Mouse (Mus musculus) brain, adult 2 months (tissue): Measurements from ENCODE around the gene Slc25a20.
A peak's percentile ranks its signal among the peaks of the same experiment; 100 is the strongest.

ENCODE experiments used
- DNase-seq: peaks from one replicate; pipeline ENCODE4 v3.0.0; 2011; ENCODE audit warnings: low read depth, low spot score

Gene Slc25a20

GRCm38 (mm10) chr9:108686475-108686887 is 24.6 kb downstream of the Slc25a20 start:
- DNase-seq, result peak; percentile 24

GRCm38 (mm10) chr9:108687181-108687580 is 25.3 kb downstream of the Slc25a20 start:
- no peak for DNase-seq

GRCm38 (mm10) chr9:108687686-108688085 is 25.8 kb downstream of the Slc25a20 start:
- no peak for DNase-seq

GRCm38 (mm10) chr9:108688451-108688850 is 26.6 kb downstream of the Slc25a20 start:
- DNase-seq, result no peak

- peak; percentile 28 for DNase-seq
These were observed 27.2 kb downstream of the Slc25a20 start, which contains the start of gene Prkar2a for GRCm38 (mm10) chr9:108689106-108689505. TSS of gene Prkar2a (plus strand) at chr9:108689314.

GRCm38 (mm10) chr9:108689993-108690392 is 28.1 kb downstream of the Slc25a20 start:
- DNase-seq, result no peak

- DNase-seq, result no peak
These were observed 29.0 kb downstream of the Slc25a20 start for GRCm38 (mm10) chr9:108690914-108691313.

GRCm38 (mm10) chr9:108691371-108691770 is 29.5 kb downstream of the Slc25a20 start:
- DNase-seq, result peak; percentile 34

GRCm38 (mm10) chr9:108691846-108692225 is 29.9 kb downstream of the Slc25a20 start:
- DNase-seq, result peak; percentile 95

- DNase-seq, result peak; percentile 90
These were observed 30.5 kb downstream of the Slc25a20 start for GRCm38 (mm10) chr9:108692226-108693041.

- no peak for DNase-seq
These were observed 32.1 kb downstream of the Slc25a20 start for GRCm38 (mm10) chr9:108693946-108694345.

GRCm38 (mm10) chr9:108694533-108694932 is 32.6 kb downstream of the Slc25a20 start:
- DNase-seq, result no peak

GRCm38 (mm10) chr9:108702476-108702875 is 40.6 kb downstream of the Slc25a20 start:
- DNase-seq, result no peak

GRCm38 (mm10) chr9:108703373-108704110 is 41.7 kb downstream of the Slc25a20 start:
- DNase-seq, result no peak

GRCm38 (mm10) chr9:108704591-108704990 is 42.7 kb downstream of the Slc25a20 start:
- no peak for DNase-seq

GRCm38 (mm10) chr9:108707212-108707611 is 45.3 kb downstream of the Slc25a20 start:
- DNase-seq, result peak; percentile 25

GRCm38 (mm10) chr9:108708833-108709232 is 46.9 kb downstream of the Slc25a20 start:
- peak; percentile 55 for DNase-seq

GRCm38 (mm10) chr9:108710767-108711166 is 48.9 kb downstream of the Slc25a20 start:
- DNase-seq, result no peak

- DNase-seq, result no peak
These were observed 54.3 kb downstream of the Slc25a20 start for GRCm38 (mm10) chr9:108716199-108716598.

GRCm38 (mm10) chr9:108723751-108724150 is 61.9 kb downstream of the Slc25a20 start:
- DNase-seq, result no peak

GRCm38 (mm10) chr9:108726116-108726515 is 64.2 kb downstream of the Slc25a20 start:
- DNase-seq, result peak; percentile 50

GRCm38 (mm10) chr9:108729050-108729449 is 67.2 kb downstream of the Slc25a20 start:
- no peak for DNase-seq

GRCm38 (mm10) chr9:108732462-108732861 is 70.6 kb downstream of the Slc25a20 start:
- no peak for DNase-seq
